Mouse (Mus musculus) spleen, adult 2 months (tissue): ENCODE data around the gene Sucla2.

Source experiments
- CTCF ChIP-seq: fragments of 200-500 bp; IDR thresholded peaks from 2 replicates; pipeline ENCODE4 v1.5.1; 2011; ENCODE audit warnings: mild to moderate bottlenecking, inconsistent platforms; ENCODE audit not compliant: insufficient read depth, insufficient read length, insufficient replicate concordance; ENCODE audit errors: extremely low read depth
- POLR2A ChIP-seq: fragments of 200-500 bp; IDR thresholded peaks from 2 replicates; pipeline ENCODE4 v1.6.1; 2011; ENCODE audit warnings: low read depth, low read length, inconsistent platforms

DNA sequence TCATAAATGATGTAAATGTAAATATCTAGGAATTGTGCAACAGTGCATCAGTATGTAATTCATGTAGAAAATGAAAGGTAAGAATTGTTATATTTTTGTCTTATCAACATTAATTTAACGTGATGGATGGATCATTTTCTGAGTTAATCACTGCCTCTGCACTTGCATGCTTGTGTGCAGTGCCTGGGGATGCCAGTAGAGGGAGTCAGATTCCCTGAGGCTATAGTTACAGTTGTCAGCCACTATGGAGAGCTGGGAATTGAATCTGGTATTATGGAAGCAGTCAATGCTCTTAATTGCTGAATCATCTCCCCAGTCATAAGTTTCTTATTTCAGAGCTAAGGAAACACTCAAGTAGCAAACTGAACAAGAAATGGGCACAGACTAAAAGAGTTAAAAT is 63.0 kb downstream of the Sucla2 start:
- no peak for TF ChIP-seq CTCF
- TF ChIP-seq POLR2A: no peak
